Mouse (Mus musculus): ENCODE results near the gene Kmt2e.

GRCm38 (mm10) chr5:23500715-23501114, 66.5 kb downstream of the Kmt2e start:
- TF ChIP-seq POLR2A (IDR thresholded peaks at IDR 0.05; ENCODE audit: insufficient read depth, low read depth, low read length) (no peak), CTCF (IDR thresholded peaks at IDR 0.05; ENCODE audit: insufficient read depth, low read depth, low read length) (no peak)

Data from olfactory bulb, adult 2 months (tissue).